Mouse (Mus musculus): Measurements from ENCODE around the gene Jam3.

Gene Jam3

GRCm38 (mm10) chr9:27154763-27155530, at the start of gene Jam3:
Gene Jam3 (minus strand): TSS chr9:27155421.
- DNase-seq (ENCODE audit: low spot score) = peak; percentile 90

DNA sequence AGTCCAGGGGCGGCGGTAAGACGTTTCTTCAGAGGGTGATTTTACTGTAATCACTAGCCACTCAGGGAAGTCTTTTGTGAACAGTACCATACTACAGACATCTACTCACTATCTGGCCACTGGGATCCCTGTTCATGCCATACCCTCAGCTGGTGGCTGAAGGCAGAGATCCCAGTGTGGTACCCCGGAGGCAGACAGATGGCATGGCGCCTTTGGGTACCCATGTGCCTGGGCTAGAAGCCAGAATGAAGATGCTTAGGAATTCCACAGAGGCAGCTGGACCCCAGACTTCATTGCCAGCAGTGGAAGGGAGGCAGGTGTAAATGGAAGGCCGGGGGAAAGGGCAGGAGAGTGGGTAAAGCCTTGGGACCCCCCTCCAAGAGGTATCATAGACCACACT, 49.0 kb upstream of the Jam3 start:
- no peak for DNase-seq (ENCODE audit: low spot score)

DNA sequence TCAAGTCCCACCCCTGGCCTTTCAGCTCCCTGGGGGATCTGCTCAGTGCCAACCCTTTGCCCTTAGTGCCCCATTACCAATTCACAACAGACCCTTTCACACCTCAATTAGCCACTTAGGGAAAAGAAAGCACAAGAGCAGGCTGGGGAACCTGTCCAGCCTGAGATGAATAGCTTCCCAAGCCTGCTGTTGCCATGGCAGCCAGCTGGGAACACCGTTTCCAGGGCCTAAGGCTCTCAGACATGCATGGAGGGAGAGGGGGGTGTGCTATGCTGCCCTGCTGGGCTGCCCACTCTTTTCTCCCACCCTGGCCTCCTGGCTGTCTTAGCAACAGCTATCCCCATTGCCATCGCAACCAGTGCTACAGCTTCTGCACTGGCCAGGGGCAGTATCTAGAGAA, 47.9 kb upstream of the Jam3 start:
- DNase-seq (ENCODE audit: low spot score) = no peak

GRCm38 (mm10) chr9:27201472-27202219, 46.4 kb upstream of the Jam3 start:
- DNase-seq (ENCODE audit: low spot score) = no peak

DNA sequence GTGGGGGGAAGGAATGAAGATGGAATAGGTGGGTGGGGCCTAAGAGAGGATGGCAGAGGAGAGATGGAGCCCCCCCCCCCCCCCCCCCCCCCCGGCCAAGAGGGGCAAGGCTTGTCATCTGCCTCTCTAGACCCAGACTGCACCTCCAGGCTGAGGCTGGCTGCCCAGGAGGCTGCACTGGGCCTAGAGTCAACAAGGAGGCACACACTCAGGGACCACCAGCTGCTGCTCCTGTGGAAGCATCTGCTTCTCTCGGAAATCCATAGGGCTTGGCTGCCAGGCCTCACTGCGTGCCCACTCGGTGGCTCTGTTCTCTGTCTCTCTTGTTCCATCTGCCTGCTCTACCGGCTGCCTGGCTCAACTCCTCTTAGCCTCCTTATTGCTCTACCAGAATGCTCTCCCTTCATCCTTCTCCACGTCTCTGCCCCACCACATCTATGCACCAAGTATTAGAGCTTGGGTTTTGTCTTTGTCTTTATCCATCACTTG, 38.4 kb upstream of the Jam3 start:
- DNase-seq (ENCODE audit: low spot score) = no peak

DNA sequence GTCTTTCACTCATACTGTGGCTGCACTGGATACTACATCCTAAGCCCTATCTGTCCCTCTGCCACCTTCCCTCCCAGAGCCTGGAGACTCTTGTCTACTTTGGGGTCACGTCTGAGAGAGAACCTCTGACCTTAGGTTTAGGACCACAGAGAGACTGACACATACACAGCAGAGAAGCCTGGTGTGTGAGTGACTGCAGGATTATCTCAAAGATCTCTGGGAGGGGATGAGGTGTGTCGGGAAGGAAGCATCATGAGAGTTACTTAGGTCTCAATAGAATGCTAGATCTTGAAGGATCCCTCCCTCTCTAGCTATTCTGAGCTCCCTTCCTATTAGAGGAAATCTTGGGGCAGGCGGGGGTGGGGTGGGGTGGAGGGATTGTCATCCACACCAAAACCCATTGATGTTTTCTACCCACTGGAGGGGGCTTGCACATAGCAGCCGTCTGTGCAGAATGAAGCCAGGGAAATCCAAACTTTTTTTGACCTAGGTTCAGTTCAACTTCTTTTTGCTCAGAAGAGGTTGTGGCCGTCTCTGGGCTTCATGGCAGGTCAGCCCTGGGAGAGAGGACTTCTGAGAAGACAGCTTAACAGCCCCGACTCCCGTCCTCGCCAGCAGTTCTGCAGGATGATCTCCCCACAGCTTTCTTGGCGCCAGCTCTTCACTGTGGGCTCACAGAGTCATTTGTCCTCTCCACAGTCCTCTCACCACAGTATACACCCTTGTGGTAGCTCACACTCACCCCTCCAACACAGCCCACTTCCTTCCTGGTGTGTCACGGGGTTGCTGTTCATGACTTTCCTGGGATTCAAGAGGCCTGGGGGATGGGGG, 37.8 kb upstream of the Jam3 start:
- no peak for DNase-seq (ENCODE audit: low spot score)

GRCm38 (mm10) chr9:27192001-27192760, 37.0 kb upstream of the Jam3 start:
- DNase-seq (ENCODE audit: low spot score) = peak; percentile 60

GRCm38 (mm10) chr9:27191501-27191981, 36.3 kb upstream of the Jam3 start:
- DNase-seq (ENCODE audit: low spot score) = peak; percentile 26

GRCm38 (mm10) chr9:27190461-27190860, 35.2 kb upstream of the Jam3 start:
- DNase-seq (ENCODE audit: low spot score) = no peak

GRCm38 (mm10) chr9:27189306-27189705, 34.1 kb upstream of the Jam3 start:
- no peak for DNase-seq (ENCODE audit: low spot score)

DNA sequence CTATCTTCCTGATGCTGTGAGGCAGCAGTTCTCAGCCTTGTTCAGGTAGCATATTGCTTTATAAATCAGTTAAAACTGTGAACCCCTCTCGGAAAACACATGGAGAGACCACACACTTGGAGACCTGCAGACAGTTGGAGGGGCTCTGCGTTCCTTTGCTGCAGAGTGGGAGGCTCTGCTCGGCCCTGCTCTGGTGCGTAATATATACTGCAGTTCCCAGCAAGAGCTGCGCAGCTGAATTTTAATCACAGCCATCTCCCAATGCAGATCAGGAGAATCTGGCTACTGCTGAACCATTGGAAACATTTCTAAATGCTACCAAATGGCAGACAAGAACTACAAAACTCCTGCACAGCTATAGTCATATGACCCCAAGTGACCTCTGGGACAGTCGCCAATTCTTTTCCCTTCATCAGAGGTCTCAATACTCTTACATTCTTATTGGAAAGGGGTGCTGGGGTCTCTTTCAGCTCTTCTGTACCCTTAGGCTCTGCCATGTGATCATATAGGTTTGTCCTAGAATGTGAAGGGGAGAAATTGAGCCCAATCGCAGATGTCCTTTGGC, 33.5 kb upstream of the Jam3 start:
- DNase-seq (ENCODE audit: low spot score) = no peak

- no peak for DNase-seq (ENCODE audit: low spot score)
Observed at GRCm38 (mm10) chr9:27185820-27186219, 30.6 kb upstream of the Jam3 start.

GRCm38 (mm10) chr9:27182087-27182486, 26.9 kb upstream of the Jam3 start:
- DNase-seq (ENCODE audit: low spot score) = no peak

GRCm38 (mm10) chr9:27180492-27180891, 25.3 kb upstream of the Jam3 start:
- DNase-seq (ENCODE audit: low spot score) = no peak

- no peak for DNase-seq (ENCODE audit: low spot score)
Observed at GRCm38 (mm10) chr9:27178935-27179334, 23.7 kb upstream of the Jam3 start.

DNA sequence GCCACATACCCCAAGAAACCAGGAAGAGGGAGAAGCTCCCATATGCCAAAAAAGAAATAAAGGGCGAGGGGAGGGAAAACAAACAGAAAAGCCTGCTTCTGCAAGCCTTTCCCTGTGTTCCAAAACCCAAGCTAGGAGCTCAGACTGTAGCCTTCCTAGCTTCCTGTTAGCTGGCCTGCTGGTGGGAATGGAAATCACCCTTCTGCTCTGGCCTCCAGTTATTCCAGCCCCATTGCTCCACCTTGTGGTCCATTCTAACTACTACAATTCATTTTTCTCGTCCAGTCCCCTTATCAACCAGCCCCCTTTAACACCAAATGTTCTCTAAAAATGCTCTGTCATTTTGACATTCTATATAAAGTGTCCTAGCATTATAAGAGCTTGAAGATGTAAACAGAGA, 20.9 kb upstream of the Jam3 start:
- no peak for DNase-seq (ENCODE audit: low spot score)

- no peak for DNase-seq (ENCODE audit: low spot score)
Observed at GRCm38 (mm10) chr9:27175682-27176081, 20.5 kb upstream of the Jam3 start.

DNA sequence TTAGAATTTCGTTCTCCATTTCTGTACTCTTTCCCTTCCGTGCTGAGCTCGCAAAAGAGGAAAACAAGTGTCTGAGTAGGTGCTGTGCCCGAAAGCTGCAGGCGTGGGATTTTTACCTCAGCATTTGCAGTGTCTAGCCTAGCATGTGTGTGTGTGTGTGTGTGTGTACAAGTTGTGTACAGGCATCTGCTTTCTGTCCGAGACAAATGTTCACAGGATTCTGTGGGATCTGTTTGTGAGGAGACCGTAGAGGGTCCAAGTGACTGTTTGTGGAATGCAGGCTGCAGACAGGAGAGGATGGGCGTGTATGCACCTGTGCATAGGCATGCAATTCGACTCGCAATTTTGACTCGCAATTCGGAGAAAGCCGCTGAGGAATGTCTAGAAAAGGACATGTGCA, 20.0 kb upstream of the Jam3 start:
- DNase-seq (ENCODE audit: low spot score) = no peak

- no peak for DNase-seq (ENCODE audit: low spot score)
Observed at GRCm38 (mm10) chr9:27174079-27174478, 18.9 kb upstream of the Jam3 start.

- no peak for DNase-seq (ENCODE audit: low spot score)
Observed at GRCm38 (mm10) chr9:27173646-27174045, 18.4 kb upstream of the Jam3 start.

- DNase-seq (ENCODE audit: low spot score) = no peak
Observed at GRCm38 (mm10) chr9:27172839-27173238, 17.6 kb upstream of the Jam3 start.
